ENCODE assay signal across 8 mouse cellular contexts in the genomic region with DNA sequence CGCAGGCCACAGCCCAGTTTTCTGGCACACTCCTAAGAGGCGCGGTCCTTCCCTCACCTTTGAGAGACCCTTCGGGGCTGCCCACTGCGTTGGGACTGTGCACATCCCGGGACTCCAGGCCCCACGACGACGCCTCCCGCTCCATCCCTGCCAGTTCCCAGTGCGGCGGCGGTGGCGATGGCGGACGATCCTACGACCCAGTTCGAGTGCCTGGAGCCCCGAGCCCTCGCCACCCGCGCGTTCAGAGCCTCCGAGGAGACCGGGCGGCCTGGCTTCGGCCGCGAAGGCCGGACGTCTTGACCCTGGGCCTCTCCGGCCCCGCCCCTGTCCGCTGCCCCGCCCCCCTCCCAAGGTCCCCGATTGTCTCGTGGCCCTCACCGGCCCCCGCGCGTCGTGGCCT. TPM values are rescaled to one million over a fixed set of nuclear protein-coding genes. Genes with fewer than 3 reads are reported as not detected.
A peak's percentile ranks its signal among the peaks of the same experiment; 100 is the strongest.
DNase-seq lines count a peak whose midpoint lies in the region; ATAC-seq and TF ChIP-seq lines count a peak whose summit lies in the region.

No protein-coding gene starts in this region.

- peak; percentile 31 for ATAC-seq in granulocyte monocyte progenitor cell, adult 5-6 weeks (replicated peaks; ENCODE audit: poor library complexity, severe bottlenecking)
- ATAC-seq in midbrain, embryonic 14.5 days (ENCODE audit: low FRiP score, low TSS enrichment) = 0 out of 2 replicates have a peak, but pooled peaks have one; percentile 2
- no peak for ATAC-seq in inflammation-experienced regulatory T-cells, adult 6 months

- H3K27ac ChIP-seq in testis, adult 2 months (ENCODE audit: control insufficient read depth, insufficient read depth, low read depth, low read length) = peak overlapping the region; percentile 85
- H3K27ac ChIP-seq in limb, embryonic 10.5 days = peak overlapping the region; percentile 98
- H3K27ac ChIP-seq in midbrain, embryonic 14.5 days (replicated peaks; ENCODE audit: low read depth, low read length) = peak overlapping the region; percentile 94

- no peaks in the 10 kb centered on the region for H3K27me3 ChIP-seq in testis, adult 2 months (ENCODE audit: control insufficient read depth, insufficient read depth, low read length)
- no peaks in the 10 kb centered on the region for H3K27me3 ChIP-seq in limb, embryonic 10.5 days (ENCODE audit: low read depth, poor library complexity, severe bottlenecking)
- no peaks in the 10 kb centered on the region for H3K27me3 ChIP-seq in midbrain, embryonic 14.5 days (ENCODE audit: control insufficient read depth, insufficient read depth, low read length)

- TF ChIP-seq CTCF in testis, adult 2 months (IDR thresholded peaks at IDR 0.05; ENCODE audit: control insufficient read depth, insufficient read depth, insufficient replicate concordance, low read depth, low read length) = no peak

- H3K36me3 ChIP-seq in testis, adult 2 months (ENCODE audit: control insufficient read depth, insufficient read depth, low read length) = no peaks in the 10 kb centered on the region; the same call in 1 of the 2 replicates
- H3K36me3 ChIP-seq in limb, embryonic 10.5 days = peaks cover 39% of the 10 kb centered on the region
- H3K36me3 ChIP-seq in midbrain, embryonic 14.5 days (ENCODE audit: control insufficient read depth, insufficient read depth, low read length) = peaks cover 24% of the 10 kb centered on the region

- no peaks in the 10 kb centered on the region for H3K9me3 ChIP-seq in limb, embryonic 10.5 days (replicated peaks)
- no peaks in the 10 kb centered on the region for H3K9me3 ChIP-seq in midbrain, embryonic 14.5 days (ENCODE audit: control insufficient read depth, low read length)

- peak overlapping the region; percentile 90 for H3K9ac ChIP-seq in midbrain, embryonic 14.5 days (replicated peaks; ENCODE audit: low read length)

- 1% methylated on average over 41 of the region's 42 CpGs for WGBS in limb, embryonic 10.5 days
- 0% methylated on average over 42 of the region's 42 CpGs for WGBS in midbrain, embryonic 14.5 days

- H3K4me2 ChIP-seq in midbrain, embryonic 14.5 days (ENCODE audit: low read length) = peak overlapping the region; percentile 90

- TF ChIP-seq POLR2A in testis, adult 2 months (IDR thresholded peaks at IDR 0.05; ENCODE audit: control insufficient read depth, low read depth, low read length) = peak; percentile 40; the same call in 1 of the 2 replicates

- peak overlapping the region; percentile 87 for H3K4me3 ChIP-seq in testis, adult 2 months (ENCODE audit: control insufficient read depth, low read depth, low read length)
- H3K4me3 ChIP-seq in limb, embryonic 10.5 days = peak overlapping the region; percentile 92
- peak overlapping the region; percentile 93 for H3K4me3 ChIP-seq in midbrain, embryonic 14.5 days (replicated peaks; ENCODE audit: low read depth, low read length)

- peaks cover 21% of the 10 kb centered on the region for H3K4me1 ChIP-seq in testis, adult 2 months (ENCODE audit: control insufficient read depth, insufficient read depth, low read length)
- H3K4me1 ChIP-seq in limb, embryonic 10.5 days = peaks cover 34% of the 10 kb centered on the region
- H3K4me1 ChIP-seq in midbrain, embryonic 14.5 days (ENCODE audit: control insufficient read depth, insufficient read depth, low read length) = peaks cover 14% of the 10 kb centered on the region

- DNase-seq in cerebellum, adult 9-10 months = peak; percentile 75
- DNase-seq in cerebellum, adult 8-10 months = no peak
- no peak for DNase-seq in testis, postnatal 14 days (ENCODE audit: low spot score)
- no peak for DNase-seq in limb, embryonic 10.5 days (ENCODE audit: low spot score)
- DNase-seq in midbrain, embryonic 14.5 days = no peak

RNA-seq across cellular contexts. Expression of a gene that starts 0.3 kb away (rescaled TPM):
- polyA plus RNA-seq in testis, adult 2 months (2012; rRNA removed) = 42.7 and 45.0 TPM in 2 replicates
- 3.7 and 9.6 TPM in 2 replicates for total RNA-seq in granulocyte monocyte progenitor cell, adult 5-6 weeks (2014; fragmentation: Nextera tagmentation)
- 5.5 and 6.2 TPM in 2 replicates for total RNA-seq in granulocyte monocyte progenitor cell, adult 5-6 weeks (2017)
- 23.1 and 23.8 TPM in 2 replicates for polyA plus RNA-seq in limb, embryonic 10.5 days (2016; fragmentation: Nextera tagmentation; extraction: Ambion mirVana)
- 5.1 and 12.9 TPM in 2 replicates for polyA plus RNA-seq in midbrain, embryonic 14.5 days (2014; fragmentation: Nextera tagmentation; extraction: Ambion mirVana)
- under 1 TPM in 1 of 3 experiments, not detected in 2; 0.28 TPM for polyA plus RNA-seq in inflammation-experienced regulatory T-cells, adult 6 months (2017; shearing (Covaris generic))

RNA-seq across cellular contexts. Expression of a gene that starts 30.8 kb away (rescaled TPM):
- 1.0 and 1.4 TPM in 2 replicates for polyA plus RNA-seq in testis, adult 2 months (2012; rRNA removed)
- total RNA-seq in granulocyte monocyte progenitor cell, adult 5-6 weeks (2014; fragmentation: Nextera tagmentation) = 1.8 and 4.4 TPM in 2 replicates
- 6.2 and 13.4 TPM in 2 replicates for total RNA-seq in granulocyte monocyte progenitor cell, adult 5-6 weeks (2017)
- 7.9 and 9.5 TPM in 2 replicates for polyA plus RNA-seq in limb, embryonic 10.5 days (2016; fragmentation: Nextera tagmentation; extraction: Ambion mirVana)
- polyA plus RNA-seq in midbrain, embryonic 14.5 days (2014; fragmentation: Nextera tagmentation; extraction: Ambion mirVana) = 7.0 and 7.7 TPM in 2 replicates
- polyA plus RNA-seq in inflammation-experienced regulatory T-cells, adult 6 months (2017; shearing (Covaris generic)) = 10 to 100 TPM in 2 of 3 experiments, 1 to 10 TPM in 1; 9.9 to 11.0 (median 10.6) TPM

RNA-seq across cellular contexts. Expression of a gene that starts 41.9 kb away (rescaled TPM):
- 0.32 and 0.37 TPM in 2 replicates for polyA plus RNA-seq in testis, adult 2 months (2012; rRNA removed)
- total RNA-seq in granulocyte monocyte progenitor cell, adult 5-6 weeks (2014; fragmentation: Nextera tagmentation) = 2.7 and 3.7 TPM in 2 replicates
- total RNA-seq in granulocyte monocyte progenitor cell, adult 5-6 weeks (2017) = 4.1 and 5.5 TPM in 2 replicates
- polyA plus RNA-seq in limb, embryonic 10.5 days (2016; fragmentation: Nextera tagmentation; extraction: Ambion mirVana) = 5.2 and 7.2 TPM in 2 replicates
- 5.3 and 6.9 TPM in 2 replicates for polyA plus RNA-seq in midbrain, embryonic 14.5 days (2014; fragmentation: Nextera tagmentation; extraction: Ambion mirVana)
- polyA plus RNA-seq in inflammation-experienced regulatory T-cells, adult 6 months (2017; shearing (Covaris generic)) = 1 to 10 TPM; 4.8 to 8.8 (median 6.5) TPM

RNA-seq across cellular contexts. Expression of a gene that starts 48.3 kb away (rescaled TPM):
- 6.2 and 6.7 TPM in 2 replicates for polyA plus RNA-seq in testis, adult 2 months (2012; rRNA removed)
- 2.5 TPM in 1 of 2 replicates, not detected in the other for total RNA-seq in granulocyte monocyte progenitor cell, adult 5-6 weeks (2014; fragmentation: Nextera tagmentation)
- 4.2 and 8.9 TPM in 2 replicates for total RNA-seq in granulocyte monocyte progenitor cell, adult 5-6 weeks (2017)
- 5.7 and 7.0 TPM in 2 replicates for polyA plus RNA-seq in limb, embryonic 10.5 days (2016; fragmentation: Nextera tagmentation; extraction: Ambion mirVana)
- 5.5 and 6.2 TPM in 2 replicates for polyA plus RNA-seq in midbrain, embryonic 14.5 days (2014; fragmentation: Nextera tagmentation; extraction: Ambion mirVana)
- polyA plus RNA-seq in inflammation-experienced regulatory T-cells, adult 6 months (2017; shearing (Covaris generic)) = 1 to 10 TPM; 4.0 to 7.8 (median 5.4) TPM

RNA-seq across cellular contexts. Expression of a gene that starts 49.0 kb away (rescaled TPM):
- 0.79 and 0.93 TPM in 2 replicates for polyA plus RNA-seq in testis, adult 2 months (2012; rRNA removed)
- 57.2 and 65.5 TPM in 2 replicates for total RNA-seq in granulocyte monocyte progenitor cell, adult 5-6 weeks (2014; fragmentation: Nextera tagmentation)
- 22.4 and 27.1 TPM in 2 replicates for total RNA-seq in granulocyte monocyte progenitor cell, adult 5-6 weeks (2017)
- 0.46 and 0.69 TPM in 2 replicates for polyA plus RNA-seq in limb, embryonic 10.5 days (2016; fragmentation: Nextera tagmentation; extraction: Ambion mirVana)
- polyA plus RNA-seq in midbrain, embryonic 14.5 days (2014; fragmentation: Nextera tagmentation; extraction: Ambion mirVana) = 0.22 and 0.39 TPM in 2 replicates
- polyA plus RNA-seq in inflammation-experienced regulatory T-cells, adult 6 months (2017; shearing (Covaris generic)) = 100 to 1,000 TPM; 201 to 247 (median 214) TPM
